Mouse (Mus musculus) midbrain, embryonic 11.5 days (tissue): ENCODE measurements around the gene Adcy4. TPM values are rescaled to one million over a fixed set of nuclear protein-coding genes. Genes with fewer than 3 reads are reported as not detected.
A peak's percentile ranks its signal among the peaks of the same experiment; 100 is the strongest.

Experiments used
- ATAC-seq: fragments of 200-750 bp; cut with Nextera tagmentation; 2 replicates; pipeline ENCODE4 v1.8.0; 2017; ENCODE audit warnings: moderate TSS enrichment, moderate library complexity; ENCODE audit not compliant: low FRiP score
- DNase-seq: peaks from one replicate; pipeline ENCODE4 v3.0.0; 2015; ENCODE audit warnings: low spot score; ENCODE audit errors: missing footprints
- H3K27ac ChIP-seq: fragments of 300-500 bp; sonication (generic); 2 replicates; pipeline ENCODE4 v1.5.1; 2014; ENCODE audit warnings: low read depth, low read length
- H3K27me3 ChIP-seq: fragments of 300-500 bp; sonication (generic); 2 replicates; pipeline ENCODE4 v1.6.1; 2014; ENCODE audit warnings: mild to moderate bottlenecking, low read length, moderate library complexity, mixed read lengths; ENCODE audit not compliant: control insufficient read depth, insufficient read depth
- H3K36me3 ChIP-seq: fragments of 300-500 bp; sonication (generic); 2 replicates; pipeline ENCODE4 v1.6.1; 2014; ENCODE audit warnings: mild to moderate bottlenecking, low read length, moderate library complexity, mixed read lengths; ENCODE audit not compliant: control insufficient read depth, insufficient read depth
- H3K4me1 ChIP-seq: fragments of 300-500 bp; sonication (generic); 2 replicates; pipeline ENCODE4 v1.6.1; 2014; ENCODE audit warnings: low read length; ENCODE audit not compliant: control insufficient read depth, insufficient read depth
- H3K4me2 ChIP-seq: fragments of 300-500 bp; sonication (generic); 2 replicates; pipeline ENCODE4 v1.6.1; 2014; ENCODE audit warnings: mild to moderate bottlenecking, moderate library complexity
- H3K4me3 ChIP-seq: fragments of 300-500 bp; sonication (generic); 2 replicates; pipeline ENCODE4 v1.5.1; 2014; ENCODE audit warnings: low read depth, low read length
- H3K9ac ChIP-seq: fragments of 300-500 bp; sonication (generic); 2 replicates; pipeline ENCODE4 v1.6.1; 2014; ENCODE audit warnings: low read length
- H3K9me3 ChIP-seq: fragments of 300-500 bp; sonication (generic); 2 replicates; pipeline ENCODE4 v1.6.1; 2016; ENCODE audit warnings: low read length; ENCODE audit not compliant: control insufficient read depth
- WGBS: fragments of 180-500 bp; shearing (Covaris S2); extraction: QIAGEN DNeasy Blood & Tissue Kit; methylation state at CpG from one replicate; pipeline ENCODE4 v1.1.7; 2014; 5-methylcytosine and 5-hydroxymethylcytosine counted together
- polyA plus RNA-seq: library from polyadenylated mRNA; unstranded; fragments of >200 nt; fragmentation: Nextera tagmentation; extraction: Ambion mirVana; gene quantifications from 2 replicates; pipeline ENCODE4 v1.2.1, GENCODE M21; 2014

Adcy4 gene
- polyA plus RNA-seq, 1 experiment from 2014 or later = 4.9 TPM

GRCm38 (mm10) chr14:55781310-55781709 lies 2.6 kb downstream of the Adcy4 start:
- peak; percentile 95 for DNase-seq
- WGBS = 16% methylated on average over 14 of the region's 14 CpGs
- Histone ChIP-seq H3K4me3 (no peak overlapping the region), H3K9ac (no peak overlapping the region), H3K4me1 (no peaks in the 10 kb centered on the region; the same call in 1 of the 2 replicates), H3K27ac (no peak overlapping the region), H3K4me2 (peak overlapping the region; percentile 30; the same call in 1 of the 2 replicates), H3K9me3 (no peaks in the 10 kb centered on the region), H3K36me3 (no peaks in the 10 kb centered on the region), H3K27me3 (peaks cover 46% of the 10 kb centered on the region)
- ATAC-seq = peak; percentile 69; the same call in 1 of the 2 replicates

DNA sequence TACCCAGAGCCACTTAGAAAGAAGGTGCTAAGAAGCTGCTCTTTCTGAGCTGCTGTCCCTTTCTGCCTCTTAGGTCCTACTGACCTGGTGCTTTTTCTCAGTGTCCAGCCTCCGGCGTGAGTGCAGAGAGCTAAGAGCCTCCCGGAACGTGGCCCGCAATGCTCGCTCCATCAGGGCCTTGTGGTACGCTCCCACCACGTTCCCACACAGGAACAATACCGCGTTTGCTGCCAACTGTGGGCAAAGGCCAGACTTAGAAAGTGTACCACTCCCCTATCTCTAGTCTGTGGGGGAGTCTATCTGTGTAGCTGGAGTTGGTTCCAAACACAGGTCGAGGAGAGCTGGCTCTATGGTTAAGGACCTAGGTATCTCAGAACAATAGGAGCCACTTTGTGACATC lies 3.2 kb downstream of the Adcy4 start:
- Histone ChIP-seq H3K27ac (no peak overlapping the region), H3K4me3 (no peak overlapping the region), H3K9me3 (no peaks in the 10 kb centered on the region), H3K4me2 (no peak overlapping the region), H3K4me1 (no peaks in the 10 kb centered on the region; the same call in 1 of the 2 replicates), H3K9ac (no peak overlapping the region), H3K36me3 (no peaks in the 10 kb centered on the region), H3K27me3 (peaks cover 40% of the 10 kb centered on the region)
- 82% methylated on average over 11 of the region's 11 CpGs for WGBS
- peak; percentile 28 for DNase-seq
- ATAC-seq = no peak

- 68% methylated on average over 16 of the region's 16 CpGs for WGBS
- Histone ChIP-seq H3K9ac (no peak overlapping the region), H3K4me3 (no peak overlapping the region), H3K4me2 (no peak overlapping the region), H3K27me3 (peaks cover 33% of the 10 kb centered on the region), H3K27ac (no peak overlapping the region), H3K4me1 (no peaks in the 10 kb centered on the region; the same call in 1 of the 2 replicates), H3K9me3 (no peaks in the 10 kb centered on the region), H3K36me3 (no peaks in the 10 kb centered on the region)
- ATAC-seq (no peak), DNase-seq (peak; percentile 0)
Observed at GRCm38 (mm10) chr14:55779656-55780055, 4.2 kb downstream of the Adcy4 start.

GRCm38 (mm10) chr14:55778686-55779085 lies 5.2 kb downstream of the Adcy4 start:
- Histone ChIP-seq H3K9me3 (no peaks in the 10 kb centered on the region), H3K9ac (no peak overlapping the region), H3K27ac (no peak overlapping the region), H3K27me3 (peaks cover 23% of the 10 kb centered on the region), H3K36me3 (no peaks in the 10 kb centered on the region), H3K4me2 (no peak overlapping the region), H3K4me3 (no peak overlapping the region), H3K4me1 (no peaks in the 10 kb centered on the region)
- ATAC-seq = no peak
- 93% methylated on average over 15 of the region's 15 CpGs for WGBS
- DNase-seq = peak; percentile 68

- DNase-seq (peak; percentile 14), ATAC-seq (no peak)
- 90% methylated on average over 11 of the region's 11 CpGs for WGBS
- Histone ChIP-seq H3K27ac (no peak overlapping the region), H3K4me3 (no peak overlapping the region), H3K4me1 (no peaks in the 10 kb centered on the region), H3K36me3 (no peaks in the 10 kb centered on the region), H3K9ac (no peak overlapping the region), H3K27me3 (peaks cover 15% of the 10 kb centered on the region), H3K4me2 (no peak overlapping the region), H3K9me3 (no peaks in the 10 kb centered on the region)
Observed at GRCm38 (mm10) chr14:55777806-55778205, 6.1 kb downstream of the Adcy4 start.

DNA sequence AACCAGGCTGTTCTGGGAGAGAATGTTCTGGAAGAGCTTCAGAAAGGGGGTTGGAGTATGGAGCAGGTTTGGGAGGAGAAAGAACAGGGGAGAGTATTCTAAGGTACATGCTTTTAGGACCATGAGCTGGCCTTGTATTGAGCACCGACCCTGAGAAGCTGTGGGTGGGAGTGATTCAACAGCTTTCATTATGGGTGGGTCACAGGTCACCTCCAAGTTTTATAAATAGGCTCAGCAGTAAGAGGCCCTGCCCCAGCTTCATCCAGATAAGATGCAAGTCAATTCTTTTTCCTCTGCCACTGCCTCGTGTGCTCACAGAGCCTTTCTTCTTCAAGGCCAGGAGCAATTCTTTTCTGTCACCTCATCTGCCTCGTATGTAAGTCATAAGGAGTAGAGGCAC lies 6.7 kb downstream of the Adcy4 start:
- Histone ChIP-seq H3K4me2 (no peak overlapping the region), H3K9ac (no peak overlapping the region), H3K27ac (no peak overlapping the region), H3K4me3 (no peak overlapping the region), H3K27me3 (peaks cover 9% of the 10 kb centered on the region), H3K9me3 (no peaks in the 10 kb centered on the region), H3K4me1 (no peaks in the 10 kb centered on the region), H3K36me3 (no peaks in the 10 kb centered on the region)
- no peak for ATAC-seq
- peak; percentile 72 for DNase-seq
- 62% methylated on average over 3 of the region's 3 CpGs for WGBS

DNA sequence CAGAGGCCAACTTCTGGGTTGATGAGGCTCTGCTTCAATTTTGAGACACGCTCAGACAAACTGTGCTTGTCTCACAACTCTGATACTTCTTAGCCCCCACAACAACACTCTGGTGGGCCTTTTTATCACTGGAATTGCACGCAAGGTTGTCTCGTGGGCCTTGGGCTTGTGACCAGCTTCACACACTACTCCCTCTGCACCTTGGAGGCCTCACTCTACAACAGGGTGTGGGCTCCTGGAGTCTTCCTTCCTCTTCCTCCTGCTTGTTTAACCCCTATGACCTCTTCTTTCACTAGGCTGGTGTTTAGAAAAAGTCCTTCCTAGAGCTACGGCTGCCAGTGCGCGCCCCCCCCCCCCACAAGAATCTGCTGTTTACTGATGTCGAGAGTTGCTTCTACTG lies 7.2 kb downstream of the Adcy4 start:
- DNase-seq (no peak), ATAC-seq (no peak)
- Histone ChIP-seq H3K36me3 (no peaks in the 10 kb centered on the region), H3K9ac (no peak overlapping the region), H3K27me3 (peaks cover 4% of the 10 kb centered on the region), H3K4me2 (no peak overlapping the region), H3K27ac (no peak overlapping the region), H3K4me3 (no peak overlapping the region), H3K9me3 (no peaks in the 10 kb centered on the region), H3K4me1 (no peaks in the 10 kb centered on the region)
- WGBS = 74% methylated on average over 7 of the region's 7 CpGs

- 71% methylated on average over 16 of the region's 16 CpGs for WGBS
Observed at GRCm38 (mm10) chr14:55769087-55769703, 14.7 kb downstream of the Adcy4 start.

GRCm38 (mm10) chr14:55768555-55768954 lies 15.3 kb downstream of the Adcy4 start:
- H3K9ac ChIP-seq = no peak overlapping the region
- peaks cover 7% of the 10 kb centered on the region; the same call in 1 of the 2 replicates for H3K4me1 ChIP-seq
- H3K9me3 ChIP-seq = no peaks in the 10 kb centered on the region
- H3K36me3 ChIP-seq = no peaks in the 10 kb centered on the region
- WGBS = 89% methylated on average over 6 of the region's 6 CpGs
- ATAC-seq (0 out of 2 replicates have a peak, but pooled peaks have one; percentile 7), DNase-seq (no peak)
- H3K4me3 ChIP-seq = no peak overlapping the region
- no peak overlapping the region for H3K4me2 ChIP-seq
- peaks cover 31% of the 10 kb centered on the region for H3K27me3 ChIP-seq
- H3K27ac ChIP-seq = no peak overlapping the region

More at GRCm38 (mm10) chr14:55769087-55769703, 14.7 kb downstream of the Adcy4 start:
- no peak for DNase-seq
- Histone ChIP-seq H3K4me3 (no peak overlapping the region), H3K4me2 (no peak overlapping the region), H3K9me3 (no peaks in the 10 kb centered on the region), H3K27me3 (peaks cover 28% of the 10 kb centered on the region), H3K27ac (no peak overlapping the region), H3K9ac (no peak overlapping the region), H3K4me1 (peaks cover 7% of the 10 kb centered on the region; the same call in 1 of the 2 replicates), H3K36me3 (no peaks in the 10 kb centered on the region)
- ATAC-seq = no peak
